Mouse (Mus musculus): ENCODE data around the gene Ddx20.
A peak's percentile ranks its signal among the peaks of the same experiment; 100 is the strongest.

Gene Ddx20

GRCm38 (mm10) chr3:105693327-105694080 lies 6.1 kb upstream of the Ddx20 start:
- TF ChIP-seq NANOG (IDR thresholded peaks at IDR 0.05; ENCODE audit: borderline replicate concordance, low read length) (no peak), CTCF (conservative IDR thresholded peaks at IDR 0.05; ENCODE audit: low read length) (no peak), POU5F1 (IDR thresholded peaks at IDR 0.05; ENCODE audit: borderline replicate concordance, low read length) (no peak)
- Histone ChIP-seq H3K27me3 (ENCODE audit: insufficient read depth, low read length) (peaks cover 75% of the 10 kb centered on the region), H3K4me3 (replicated peaks; ENCODE audit: low read length) (no peak overlapping the region), H3K4me1 (replicated peaks; ENCODE audit: low read depth, low read length) (peaks cover 14% of the 10 kb centered on the region), H3K9me3 (ENCODE audit: low read length) (no peaks in the 10 kb centered on the region), H3K36me3 (ENCODE audit: insufficient read depth, low read length) (no peaks in the 10 kb centered on the region)

GRCm38 (mm10) chr3:105688536-105688935 lies 1.2 kb upstream of the Ddx20 start:
- H3K4me3 ChIP-seq (replicated peaks; ENCODE audit: low read length) = no peak overlapping the region
- no peak for TF ChIP-seq CTCF (conservative IDR thresholded peaks at IDR 0.05; ENCODE audit: low read length)
- TF ChIP-seq POU5F1 (IDR thresholded peaks at IDR 0.05; ENCODE audit: borderline replicate concordance, low read length) = no peak
- no peak for TF ChIP-seq NANOG (IDR thresholded peaks at IDR 0.05; ENCODE audit: borderline replicate concordance, low read length)
- peaks cover 16% of the 10 kb centered on the region for H3K36me3 ChIP-seq (ENCODE audit: insufficient read depth, low read length)
- H3K27me3 ChIP-seq (ENCODE audit: insufficient read depth, low read length) = peaks cover 29% of the 10 kb centered on the region
- H3K4me1 ChIP-seq (replicated peaks; ENCODE audit: low read depth, low read length) = peaks cover 20% of the 10 kb centered on the region
- H3K9me3 ChIP-seq (ENCODE audit: low read length) = no peaks in the 10 kb centered on the region

- Histone ChIP-seq H3K36me3 (ENCODE audit: insufficient read depth, low read length) (peaks cover 34% of the 10 kb centered on the region), H3K4me3 (replicated peaks; ENCODE audit: low read length) (peak overlapping the region; percentile 98), H3K9me3 (ENCODE audit: low read length) (no peaks in the 10 kb centered on the region), H3K4me1 (replicated peaks; ENCODE audit: low read depth, low read length) (peaks cover 20% of the 10 kb centered on the region), H3K27me3 (ENCODE audit: insufficient read depth, low read length) (peaks cover 14% of the 10 kb centered on the region)
- no peak for TF ChIP-seq NANOG (IDR thresholded peaks at IDR 0.05; ENCODE audit: borderline replicate concordance, low read length)
- TF ChIP-seq CTCF (conservative IDR thresholded peaks at IDR 0.05; ENCODE audit: low read length) = no peak
- no peak for TF ChIP-seq POU5F1 (IDR thresholded peaks at IDR 0.05; ENCODE audit: borderline replicate concordance, low read length)
Measured at GRCm38 (mm10) chr3:105686394-105687323, 715 bp downstream of the Ddx20 start.

GRCm38 (mm10) chr3:105680346-105680745 lies 7.0 kb downstream of the Ddx20 start:
- Histone ChIP-seq H3K4me3 (replicated peaks; ENCODE audit: low read length) (no peak overlapping the region), H3K27me3 (ENCODE audit: insufficient read depth, low read length) (no peaks in the 10 kb centered on the region), H3K9me3 (ENCODE audit: low read length) (no peaks in the 10 kb centered on the region), H3K4me1 (replicated peaks; ENCODE audit: low read depth, low read length) (peaks cover 16% of the 10 kb centered on the region), H3K36me3 (ENCODE audit: insufficient read depth, low read length) (peaks cover 83% of the 10 kb centered on the region)
- TF ChIP-seq NANOG (IDR thresholded peaks at IDR 0.05; ENCODE audit: borderline replicate concordance, low read length) (no peak), CTCF (conservative IDR thresholded peaks at IDR 0.05; ENCODE audit: low read length) (no peak), POU5F1 (IDR thresholded peaks at IDR 0.05; ENCODE audit: borderline replicate concordance, low read length) (no peak)

GRCm38 (mm10) chr3:105675932-105676331 lies 11.4 kb downstream of the Ddx20 start:
- TF ChIP-seq POU5F1 (IDR thresholded peaks at IDR 0.05; ENCODE audit: borderline replicate concordance, low read length) (no peak), NANOG (IDR thresholded peaks at IDR 0.05; ENCODE audit: borderline replicate concordance, low read length) (no peak), CTCF (conservative IDR thresholded peaks at IDR 0.05; ENCODE audit: low read length) (no peak)

GRCm38 (mm10) chr3:105674595-105675218 lies 12.7 kb downstream of the Ddx20 start:
- H3K36me3 ChIP-seq (ENCODE audit: insufficient read depth, low read length) = peaks cover 33% of the 10 kb centered on the region
- TF ChIP-seq CTCF (conservative IDR thresholded peaks at IDR 0.05; ENCODE audit: low read length) (peak; percentile 79), NANOG (IDR thresholded peaks at IDR 0.05; ENCODE audit: borderline replicate concordance, low read length) (no peak), POU5F1 (IDR thresholded peaks at IDR 0.05; ENCODE audit: borderline replicate concordance, low read length) (no peak)
- no peak overlapping the region for H3K4me3 ChIP-seq (replicated peaks; ENCODE audit: low read length)
- H3K27me3 ChIP-seq (ENCODE audit: insufficient read depth, low read length) = no peaks in the 10 kb centered on the region
- peaks cover 12% of the 10 kb centered on the region; the same call in 1 of the 2 replicates for H3K4me1 ChIP-seq (replicated peaks; ENCODE audit: low read depth, low read length)
- H3K9me3 ChIP-seq (ENCODE audit: low read length) = no peaks in the 10 kb centered on the region

More at GRCm38 (mm10) chr3:105675932-105676331, 11.4 kb downstream of the Ddx20 start:
- Histone ChIP-seq H3K36me3 (ENCODE audit: insufficient read depth, low read length) (peaks cover 45% of the 10 kb centered on the region), H3K4me3 (replicated peaks; ENCODE audit: low read length) (no peak overlapping the region), H3K27me3 (ENCODE audit: insufficient read depth, low read length) (no peaks in the 10 kb centered on the region), H3K4me1 (replicated peaks; ENCODE audit: low read depth, low read length) (peaks cover 12% of the 10 kb centered on the region; the same call in 1 of the 2 replicates), H3K9me3 (ENCODE audit: low read length) (no peaks in the 10 kb centered on the region)

- Histone ChIP-seq H3K36me3 (ENCODE audit: insufficient read depth, low read length) (peaks cover under 1% of the 10 kb centered on the region; the same call in 1 of the 2 replicates), H3K27me3 (ENCODE audit: insufficient read depth, low read length) (0 out of 2 replicates have a peak, but pooled peaks cover 4% of the 10 kb centered on the region), H3K4me3 (replicated peaks; ENCODE audit: low read length) (no peak overlapping the region), H3K9me3 (ENCODE audit: low read length) (no peaks in the 10 kb centered on the region), H3K4me1 (replicated peaks; ENCODE audit: low read depth, low read length) (no peaks in the 10 kb centered on the region)
- TF ChIP-seq NANOG (IDR thresholded peaks at IDR 0.05; ENCODE audit: borderline replicate concordance, low read length) (no peak), POU5F1 (IDR thresholded peaks at IDR 0.05; ENCODE audit: borderline replicate concordance, low read length) (no peak), CTCF (conservative IDR thresholded peaks at IDR 0.05; ENCODE audit: low read length) (no peak)
Measured at GRCm38 (mm10) chr3:105670801-105671200, 16.6 kb downstream of the Ddx20 start.

- H3K4me3 ChIP-seq (replicated peaks; ENCODE audit: low read length) = no peak overlapping the region
- H3K36me3 ChIP-seq (ENCODE audit: insufficient read depth, low read length) = no peaks in the 10 kb centered on the region
- no peaks in the 10 kb centered on the region for H3K4me1 ChIP-seq (replicated peaks; ENCODE audit: low read depth, low read length)
- TF ChIP-seq POU5F1 (IDR thresholded peaks at IDR 0.05; ENCODE audit: borderline replicate concordance, low read length) (no peak), NANOG (IDR thresholded peaks at IDR 0.05; ENCODE audit: borderline replicate concordance, low read length) (no peak), CTCF (conservative IDR thresholded peaks at IDR 0.05; ENCODE audit: low read length) (no peak)
- H3K9me3 ChIP-seq (ENCODE audit: low read length) = no peaks in the 10 kb centered on the region
- H3K27me3 ChIP-seq (ENCODE audit: insufficient read depth, low read length) = 0 out of 2 replicates have a peak, but pooled peaks cover 4% of the 10 kb centered on the region
Measured at GRCm38 (mm10) chr3:105669776-105670175, 17.6 kb downstream of the Ddx20 start.

All from E14TG2a.4 (cell line).